Mouse (Mus musculus) midbrain, embryonic 11.5 days (tissue): ENCODE results near the gene Casz1. TPM values are rescaled to one million over a fixed set of nuclear protein-coding genes. Genes with fewer than 3 reads are reported as not detected.
A peak's percentile ranks its signal among the peaks of the same experiment; 100 is the strongest.

Source experiments
- ATAC-seq: fragments of 200-750 bp; cut with Nextera tagmentation; 2 replicates; pipeline ENCODE4 v1.8.0; 2017; ENCODE audit warnings: moderate TSS enrichment, moderate library complexity; ENCODE audit not compliant: low FRiP score
- DNase-seq: peaks from one replicate; pipeline ENCODE4 v3.0.0; 2015; ENCODE audit warnings: low spot score; ENCODE audit errors: missing footprints
- H3K27ac ChIP-seq: fragments of 300-500 bp; sonication (generic); 2 replicates; pipeline ENCODE4 v1.5.1; 2014; ENCODE audit warnings: low read depth, low read length
- H3K27me3 ChIP-seq: fragments of 300-500 bp; sonication (generic); 2 replicates; pipeline ENCODE4 v1.6.1; 2014; ENCODE audit warnings: mild to moderate bottlenecking, low read length, moderate library complexity, mixed read lengths; ENCODE audit not compliant: control insufficient read depth, insufficient read depth
- H3K36me3 ChIP-seq: fragments of 300-500 bp; sonication (generic); 2 replicates; pipeline ENCODE4 v1.6.1; 2014; ENCODE audit warnings: mild to moderate bottlenecking, low read length, moderate library complexity, mixed read lengths; ENCODE audit not compliant: control insufficient read depth, insufficient read depth
- H3K4me1 ChIP-seq: fragments of 300-500 bp; sonication (generic); 2 replicates; pipeline ENCODE4 v1.6.1; 2014; ENCODE audit warnings: low read length; ENCODE audit not compliant: control insufficient read depth, insufficient read depth
- H3K4me2 ChIP-seq: fragments of 300-500 bp; sonication (generic); 2 replicates; pipeline ENCODE4 v1.6.1; 2014; ENCODE audit warnings: mild to moderate bottlenecking, moderate library complexity
- H3K4me3 ChIP-seq: fragments of 300-500 bp; sonication (generic); 2 replicates; pipeline ENCODE4 v1.5.1; 2014; ENCODE audit warnings: low read depth, low read length
- H3K9ac ChIP-seq: fragments of 300-500 bp; sonication (generic); 2 replicates; pipeline ENCODE4 v1.6.1; 2014; ENCODE audit warnings: low read length
- H3K9me3 ChIP-seq: fragments of 300-500 bp; sonication (generic); 2 replicates; pipeline ENCODE4 v1.6.1; 2016; ENCODE audit warnings: low read length; ENCODE audit not compliant: control insufficient read depth
- WGBS: fragments of 180-500 bp; shearing (Covaris S2); extraction: QIAGEN DNeasy Blood & Tissue Kit; methylation state at CpG from one replicate; pipeline ENCODE4 v1.1.7; 2014; 5-methylcytosine and 5-hydroxymethylcytosine counted together
- polyA plus RNA-seq: library from polyadenylated mRNA; unstranded; fragments of >200 nt; fragmentation: Nextera tagmentation; extraction: Ambion mirVana; gene quantifications from 2 replicates; pipeline ENCODE4 v1.2.1, GENCODE M21; 2014

Gene Casz1
- polyA plus RNA-seq, 1 experiment from 2014 or later = 1.6 TPM

DNA sequence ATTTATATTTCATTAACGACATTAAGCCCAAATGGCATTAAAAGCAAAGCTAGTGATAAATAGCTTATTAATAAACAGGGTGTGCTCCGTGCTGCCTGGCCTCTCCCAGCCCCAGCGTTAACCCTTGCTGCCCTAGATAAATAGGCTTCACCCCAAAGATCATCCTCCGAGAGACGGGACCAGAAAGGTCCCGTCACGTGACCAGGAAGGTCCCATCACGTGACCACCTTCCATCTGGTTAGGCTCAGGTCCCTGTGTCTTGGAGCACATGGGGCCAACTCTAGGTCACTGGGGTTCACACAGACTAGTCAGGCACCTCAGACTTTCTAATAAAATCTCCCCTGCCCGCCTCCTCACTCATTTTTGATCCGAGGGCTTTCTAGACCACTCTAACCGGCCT lies 42.5 kb downstream of the Casz1 start:
- Histone ChIP-seq H3K27me3 (peaks cover 2% of the 10 kb centered on the region), H3K27ac (no peak overlapping the region), H3K4me2 (no peak overlapping the region), H3K4me1 (peaks cover 5% of the 10 kb centered on the region), H3K9ac (no peak overlapping the region), H3K4me3 (no peak overlapping the region), H3K9me3 (no peaks in the 10 kb centered on the region), H3K36me3 (no peaks in the 10 kb centered on the region)
- ATAC-seq (no peak), DNase-seq (no peak)
- 71% methylated on average over 11 of the region's 11 CpGs for WGBS

DNA sequence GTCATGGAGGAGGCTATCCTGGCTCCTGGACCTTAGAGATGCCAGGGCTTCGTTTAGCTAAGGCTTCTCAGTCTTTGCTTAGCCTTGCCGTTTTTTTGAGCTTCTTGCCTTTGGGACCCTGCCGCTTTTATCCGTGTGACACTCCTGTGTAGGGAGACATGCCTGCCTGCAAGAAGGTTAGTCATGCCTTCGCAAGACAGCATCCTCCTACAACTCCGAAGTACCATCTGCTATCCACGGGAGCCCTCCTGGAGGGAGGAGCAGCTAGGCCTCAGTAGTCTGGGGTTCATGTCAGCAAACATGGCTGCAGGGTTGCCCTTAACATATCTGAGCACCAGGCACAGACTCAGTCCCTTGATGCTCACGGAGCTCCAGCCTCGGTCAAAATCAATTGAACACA lies 43.4 kb downstream of the Casz1 start:
- WGBS = 81% methylated on average over 9 of the region's 9 CpGs
- H3K4me1 ChIP-seq = peaks cover 9% of the 10 kb centered on the region
- ATAC-seq = no peak

DNA sequence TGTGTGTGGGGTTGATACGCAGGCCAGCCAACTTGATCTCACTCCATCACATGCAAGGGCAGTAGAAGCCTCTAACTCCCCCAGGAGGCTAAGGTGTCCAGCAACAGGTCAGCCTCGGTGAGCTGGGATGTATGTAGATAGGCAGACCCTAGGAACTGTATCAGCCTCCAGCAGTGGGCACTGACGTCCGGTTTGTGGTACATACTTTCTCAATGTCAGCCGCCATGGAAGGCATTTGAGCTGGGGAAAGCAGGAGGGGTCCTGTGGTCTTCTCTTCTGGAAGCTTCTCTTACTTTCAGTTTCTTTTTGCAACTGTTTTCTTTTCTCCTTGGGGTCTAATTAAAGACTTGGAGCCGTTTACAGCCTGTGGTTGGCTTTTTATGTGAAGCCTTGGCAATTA lies 45.2 kb downstream of the Casz1 start:
- Histone ChIP-seq H3K4me1 (peaks cover 9% of the 10 kb centered on the region), H3K9me3 (no peaks in the 10 kb centered on the region), H3K4me2 (no peak overlapping the region), H3K36me3 (no peaks in the 10 kb centered on the region), H3K27ac (no peak overlapping the region), H3K4me3 (no peak overlapping the region), H3K9ac (no peak overlapping the region), H3K27me3 (peaks cover 9% of the 10 kb centered on the region)
- ATAC-seq (no peak), DNase-seq (no peak)
- WGBS = 79% methylated on average over 6 of the region's 6 CpGs

More for the DNA sequence above, 43.4 kb downstream of the Casz1 start:
- H3K27me3 ChIP-seq = peaks cover 7% of the 10 kb centered on the region
- H3K9me3 ChIP-seq = no peaks in the 10 kb centered on the region
- H3K4me2 ChIP-seq = no peak overlapping the region
- no peak overlapping the region for H3K4me3 ChIP-seq
- DNase-seq = no peak
- H3K9ac ChIP-seq = no peak overlapping the region
- no peak overlapping the region for H3K27ac ChIP-seq
- no peaks in the 10 kb centered on the region for H3K36me3 ChIP-seq

DNA sequence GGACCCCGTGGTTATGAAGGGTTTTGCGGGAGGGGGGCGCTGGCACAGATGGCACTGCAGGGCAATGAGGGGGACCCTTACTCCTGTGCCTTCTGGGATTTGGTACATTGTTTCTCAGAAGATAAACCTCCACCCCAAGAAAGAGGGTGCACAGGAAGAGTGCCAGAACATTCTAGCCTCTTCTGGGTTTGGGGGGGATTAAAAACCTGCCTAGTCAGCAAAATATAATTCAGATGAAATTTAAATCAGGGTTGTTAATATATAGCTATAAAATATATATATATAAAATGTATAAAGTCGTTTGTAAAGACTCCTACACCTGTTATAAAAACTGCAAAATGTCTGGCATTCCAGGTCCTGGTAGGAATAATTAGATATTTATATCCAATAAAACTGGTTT lies 48.8 kb downstream of the Casz1 start:
- WGBS = 85% methylated on average over 4 of the region's 4 CpGs
- ATAC-seq (no peak), DNase-seq (no peak)
- peaks cover 6% of the 10 kb centered on the region for H3K4me1 ChIP-seq
- H3K9me3 ChIP-seq = no peaks in the 10 kb centered on the region
- no peaks in the 10 kb centered on the region for H3K36me3 ChIP-seq
- H3K27ac ChIP-seq = no peak overlapping the region
- H3K4me3 ChIP-seq = no peak overlapping the region
- peaks cover 32% of the 10 kb centered on the region for H3K27me3 ChIP-seq
- no peak overlapping the region for H3K4me2 ChIP-seq
- H3K9ac ChIP-seq = no peak overlapping the region

DNA sequence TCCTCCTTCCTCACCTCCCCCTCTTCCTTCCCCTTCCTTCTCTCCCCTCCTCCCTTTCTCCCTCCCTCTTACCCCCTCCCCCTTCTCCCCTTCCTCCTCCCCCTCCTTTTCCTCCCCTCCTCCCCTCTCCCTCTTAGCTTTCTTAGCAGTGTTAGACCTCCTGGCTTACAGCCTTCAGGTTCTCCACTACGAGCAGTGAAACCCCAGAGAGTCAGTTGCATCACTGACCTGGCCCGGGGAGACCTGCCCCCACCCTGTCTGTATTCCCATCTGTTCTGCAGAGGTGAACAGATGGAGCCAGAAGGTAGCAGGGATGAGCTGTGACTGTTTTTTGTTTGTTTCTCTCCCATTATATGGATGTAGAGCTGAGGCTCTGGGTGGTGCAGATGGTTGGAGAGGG lies 49.9 kb downstream of the Casz1 start:
- Histone ChIP-seq H3K4me3 (no peak overlapping the region), H3K4me2 (no peak overlapping the region), H3K9me3 (no peaks in the 10 kb centered on the region), H3K36me3 (no peaks in the 10 kb centered on the region), H3K27me3 (peaks cover 42% of the 10 kb centered on the region), H3K27ac (no peak overlapping the region), H3K9ac (no peak overlapping the region), H3K4me1 (peaks cover 9% of the 10 kb centered on the region)
- ATAC-seq (no peak), DNase-seq (no peak)
- 32% methylated on average over 2 of the region's 2 CpGs for WGBS

DNA sequence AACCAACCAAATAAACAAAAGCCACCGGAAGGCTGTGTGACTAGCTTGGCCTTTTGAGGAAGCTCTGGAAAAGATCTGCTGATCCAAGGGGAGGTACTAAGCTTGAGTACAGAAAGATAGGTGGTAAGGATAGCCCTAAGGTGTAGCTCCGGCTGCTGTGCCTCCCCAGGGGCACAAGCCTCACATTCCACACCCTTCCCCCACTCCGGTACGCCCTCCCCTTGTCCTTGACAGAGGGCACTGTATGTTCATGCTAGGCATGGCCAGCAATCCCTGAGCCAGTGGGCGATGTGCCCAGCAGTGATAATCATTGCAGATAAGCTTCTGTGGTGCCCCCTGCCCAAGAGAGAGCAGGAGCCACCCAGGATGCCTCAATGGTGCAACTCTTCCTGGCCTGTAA lies 51.3 kb downstream of the Casz1 start:
- Histone ChIP-seq H3K27ac (no peak overlapping the region), H3K27me3 (peaks cover 44% of the 10 kb centered on the region), H3K9me3 (no peaks in the 10 kb centered on the region), H3K9ac (no peak overlapping the region), H3K4me2 (no peak overlapping the region), H3K36me3 (no peaks in the 10 kb centered on the region), H3K4me1 (peaks cover 21% of the 10 kb centered on the region), H3K4me3 (no peak overlapping the region)
- no peak for ATAC-seq
- no peak for DNase-seq
- 82% methylated on average over 5 of the region's 5 CpGs for WGBS

DNA sequence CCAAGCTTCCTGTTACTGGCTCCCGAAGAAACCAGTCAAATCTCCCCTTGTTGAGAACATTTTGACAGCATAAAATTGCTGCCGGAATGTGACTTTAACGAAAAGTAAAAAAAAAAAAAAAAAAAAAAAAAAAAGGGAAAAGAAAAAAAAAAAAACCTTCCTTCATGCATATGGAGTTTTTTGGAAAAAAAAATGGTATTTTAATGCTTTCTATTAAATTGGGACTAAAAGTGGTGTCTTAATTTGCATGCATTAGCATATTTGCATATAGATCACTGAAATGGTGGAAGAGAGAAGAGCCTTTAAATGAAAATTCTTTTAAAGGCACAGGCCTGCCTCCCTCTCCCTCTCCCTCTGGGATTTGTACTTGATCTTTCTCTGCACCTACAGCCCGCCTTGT lies 52.0 kb downstream of the Casz1 start:
- no peak for ATAC-seq
- H3K27me3 ChIP-seq = peaks cover 47% of the 10 kb centered on the region
- H3K36me3 ChIP-seq = no peaks in the 10 kb centered on the region
- WGBS = 91% methylated on average over 4 of the region's 4 CpGs
- no peak overlapping the region for H3K4me2 ChIP-seq
- no peaks in the 10 kb centered on the region for H3K9me3 ChIP-seq
- DNase-seq = no peak
- H3K27ac ChIP-seq = no peak overlapping the region
- H3K4me1 ChIP-seq = peaks cover 27% of the 10 kb centered on the region
- H3K4me3 ChIP-seq = no peak overlapping the region
- H3K9ac ChIP-seq = no peak overlapping the region

DNA sequence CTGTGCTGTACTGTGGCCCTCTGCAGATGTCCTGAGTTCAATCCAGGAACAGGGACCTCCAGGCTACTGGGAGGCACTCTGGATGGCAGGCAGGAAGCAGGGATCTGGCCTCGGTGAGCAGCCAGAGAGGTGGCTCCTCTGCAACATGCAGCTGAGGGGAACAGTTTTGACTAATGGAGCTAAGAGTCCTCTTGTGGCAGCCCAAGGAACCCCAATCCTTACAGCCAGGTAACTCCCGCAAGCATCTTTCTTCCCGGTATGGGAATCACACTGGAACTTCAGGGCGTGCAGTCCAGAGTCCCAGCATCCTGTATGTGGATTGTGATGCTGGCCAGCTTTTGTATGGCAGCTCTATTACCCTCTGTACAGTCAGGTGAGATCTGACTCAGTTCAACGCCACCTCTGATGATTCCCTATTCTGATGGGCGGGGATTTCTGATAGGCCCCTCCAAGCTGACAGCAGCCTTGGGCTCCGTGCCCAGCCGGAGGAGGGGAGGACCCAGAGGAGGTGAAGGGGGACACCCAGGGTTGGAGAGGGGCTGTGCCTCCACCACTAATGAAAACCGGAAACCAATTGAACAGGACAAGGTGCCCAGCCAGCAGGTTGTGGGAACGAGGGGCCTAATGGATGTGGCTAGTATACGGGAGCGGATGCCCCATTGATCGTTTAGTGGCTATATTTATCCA lies 53.3 kb downstream of the Casz1 start:
- no peak overlapping the region for H3K9ac ChIP-seq
- DNase-seq (no peak), ATAC-seq (no peak)
- H3K27ac ChIP-seq = no peak overlapping the region
- no peak overlapping the region for H3K4me3 ChIP-seq
- peaks cover 26% of the 10 kb centered on the region for H3K4me1 ChIP-seq
- H3K9me3 ChIP-seq = no peaks in the 10 kb centered on the region
- H3K4me2 ChIP-seq = no peak overlapping the region
- WGBS = 74% methylated on average over 13 of the region's 13 CpGs
- no peaks in the 10 kb centered on the region for H3K36me3 ChIP-seq
- H3K27me3 ChIP-seq = peaks cover 53% of the 10 kb centered on the region

DNA sequence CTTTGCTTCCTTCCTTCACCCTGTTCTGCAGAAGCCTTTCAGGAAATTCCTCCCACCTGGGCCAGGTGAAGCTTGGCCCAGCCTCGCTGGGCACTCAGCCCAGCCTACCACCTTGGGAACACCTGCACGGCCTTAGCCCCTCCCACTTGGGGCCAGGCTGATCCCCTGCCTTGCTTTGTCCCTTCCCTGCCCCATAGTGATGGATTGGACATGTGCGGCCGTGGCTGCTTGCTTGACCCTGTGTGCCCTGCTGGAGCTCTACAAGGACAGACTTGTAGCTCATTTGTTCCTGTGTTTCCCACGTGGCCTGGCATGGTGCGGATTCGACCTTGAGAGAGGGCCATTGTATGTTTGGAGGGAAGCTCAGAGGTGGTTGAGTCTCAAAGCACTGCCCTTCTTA lies 54.0 kb downstream of the Casz1 start:
- Histone ChIP-seq H3K4me1 (peaks cover 26% of the 10 kb centered on the region), H3K27ac (no peak overlapping the region)

More for the DNA sequence above, 54.0 kb downstream of the Casz1 start:
- 68% methylated on average over 7 of the region's 7 CpGs for WGBS
- Histone ChIP-seq H3K36me3 (no peaks in the 10 kb centered on the region), H3K4me3 (no peak overlapping the region), H3K4me2 (no peak overlapping the region), H3K9me3 (no peaks in the 10 kb centered on the region), H3K27me3 (peaks cover 56% of the 10 kb centered on the region), H3K9ac (no peak overlapping the region)
- DNase-seq (no peak), ATAC-seq (0 out of 2 replicates have a peak, but pooled peaks have one; percentile 5)
